Mouse (Mus musculus) heart, embryonic 12.5 days (tissue): ENCODE results near the gene Scn2a. TPM values are rescaled to one million over a fixed set of nuclear protein-coding genes. Genes with fewer than 3 reads are reported as not detected.

Experiments used
- ATAC-seq: fragments of 200-750 bp; cut with Nextera tagmentation; 2 replicates; pipeline ENCODE4 v1.8.0; 2017; ENCODE audit warnings: moderate TSS enrichment, moderate library complexity; ENCODE audit not compliant: insufficient number of reproducible peaks, low FRiP score
- H3K27ac ChIP-seq: fragments of 300-500 bp; sonication (generic); 2 replicates; pipeline ENCODE4 v1.5.1; 2016; ENCODE audit warnings: mild to moderate bottlenecking, moderate library complexity; ENCODE audit not compliant: poor library complexity, severe bottlenecking
- H3K27me3 ChIP-seq: fragments of 300-500 bp; sonication (generic); replicated peaks from 2 replicates; pipeline ENCODE4 v1.6.1; 2016; ENCODE audit warnings: mild to moderate bottlenecking, moderate library complexity
- H3K36me3 ChIP-seq: fragments of 300-500 bp; sonication (generic); 2 replicates; pipeline ENCODE4 v1.6.1; 2016; ENCODE audit warnings: mild to moderate bottlenecking, moderate library complexity
- H3K4me1 ChIP-seq: fragments of 300-500 bp; sonication (generic); replicated peaks from 2 replicates; pipeline ENCODE4 v1.6.1; 2016; ENCODE audit warnings: mild to moderate bottlenecking
- H3K4me2 ChIP-seq: fragments of 300-500 bp; sonication (generic); 2 replicates; pipeline ENCODE4 v1.6.1; 2016; ENCODE audit warnings: mild to moderate bottlenecking, moderate library complexity
- H3K4me3 ChIP-seq: fragments of 300-500 bp; sonication (generic); 2 replicates; pipeline ENCODE4 v1.5.1; 2016; ENCODE audit warnings: mild to moderate bottlenecking
- H3K9ac ChIP-seq: fragments of 300-500 bp; sonication (generic); 2 replicates; pipeline ENCODE4 v1.6.1; 2016; ENCODE audit warnings: mild to moderate bottlenecking, moderate library complexity
- H3K9me3 ChIP-seq: fragments of 300-500 bp; sonication (generic); replicated peaks from 2 replicates; pipeline ENCODE4 v1.6.1; 2016; ENCODE audit warnings: mild to moderate bottlenecking, moderate library complexity
- WGBS: fragments of 180-500 bp; shearing (Covaris S2); methylation state at CpG from one replicate; pipeline ENCODE4 v1.1.7; 2016; 5-methylcytosine and 5-hydroxymethylcytosine counted together
- polyA plus RNA-seq: library from polyadenylated mRNA; unstranded; fragments of >200 nt; fragmentation: Nextera tagmentation; extraction: Ambion mirVana; gene quantifications from 2 replicates; pipeline ENCODE4 v1.2.1, GENCODE M21; 2016

Gene Scn2a
- polyA plus RNA-seq, result 1.1 and 1.5 TPM in 2 replicates

GRCm38 (mm10) chr2:65620556-65621166 is at the start of gene Scn2a:
Gene Scn2a (plus strand): TSS chr2:65620771.
- no peak for ATAC-seq
- no peak within 1 kb of the TSS for H3K4me2 ChIP-seq
- H3K4me3 ChIP-seq, result no peak within 1 kb of the TSS
- no peaks in the 10 kb centered on the region for H3K27me3 ChIP-seq
- 47% methylated on average over 9 of the region's 9 CpGs for WGBS
- H3K4me1 ChIP-seq, result no peaks in the 10 kb centered on the region
- no peaks in the 10 kb centered on the region for H3K36me3 ChIP-seq
- no peak within 1 kb of the TSS for H3K27ac ChIP-seq
- H3K9me3 ChIP-seq, result no peaks in the 10 kb centered on the region
- H3K9ac ChIP-seq, result no peak within 1 kb of the TSS

- Histone ChIP-seq H3K4me3 (no peak overlapping the region), H3K9ac (no peak overlapping the region), H3K9me3 (no peaks in the 10 kb centered on the region), H3K27ac (no peak overlapping the region), H3K27me3 (no peaks in the 10 kb centered on the region), H3K4me1 (no peaks in the 10 kb centered on the region), H3K4me2 (no peak overlapping the region), H3K36me3 (no peaks in the 10 kb centered on the region)
- no peak for ATAC-seq
- 63% methylated on average over 5 of the region's 5 CpGs for WGBS
Measured at GRCm38 (mm10) chr2:65587679-65588078, 32.9 kb upstream of the Scn2a start.

DNA sequence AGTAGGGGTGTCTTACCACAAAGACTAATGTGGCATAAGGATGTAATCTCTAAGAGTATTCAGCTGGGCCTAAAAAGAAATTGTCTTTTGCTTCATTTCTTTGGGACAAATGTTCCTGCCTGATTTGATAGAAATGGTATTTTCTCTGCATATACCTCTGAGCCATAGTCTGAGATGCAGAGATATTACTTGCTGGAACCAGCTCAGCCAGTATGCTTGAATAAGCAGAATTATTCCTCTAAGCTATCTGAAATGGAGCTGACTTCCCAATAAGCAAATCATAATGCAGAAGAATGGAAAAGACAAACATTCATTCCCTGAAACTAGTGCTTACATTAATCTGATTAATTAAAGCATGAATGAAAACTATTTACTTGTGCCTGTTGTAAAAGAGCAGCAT is 12.8 kb upstream of the Scn2a start:
- H3K4me1 ChIP-seq, result no peaks in the 10 kb centered on the region
- H3K36me3 ChIP-seq, result no peaks in the 10 kb centered on the region
- no peaks in the 10 kb centered on the region for H3K9me3 ChIP-seq
- H3K27ac ChIP-seq, result no peak overlapping the region
- H3K4me2 ChIP-seq, result no peak overlapping the region
- no peak for ATAC-seq
- H3K27me3 ChIP-seq, result no peaks in the 10 kb centered on the region
- H3K4me3 ChIP-seq, result no peak overlapping the region
- H3K9ac ChIP-seq, result no peak overlapping the region

- WGBS, result 70% methylated on average over 4 of the region's 4 CpGs
- Histone ChIP-seq H3K4me3 (no peak overlapping the region), H3K9ac (no peak overlapping the region), H3K27ac (no peak overlapping the region), H3K36me3 (no peaks in the 10 kb centered on the region), H3K4me2 (no peak overlapping the region), H3K27me3 (no peaks in the 10 kb centered on the region), H3K4me1 (no peaks in the 10 kb centered on the region), H3K9me3 (no peaks in the 10 kb centered on the region)
- ATAC-seq, result no peak
Measured at GRCm38 (mm10) chr2:65611887-65612286, 8.7 kb upstream of the Scn2a start.

- H3K4me3 ChIP-seq, result no peak overlapping the region
- H3K9me3 ChIP-seq, result no peaks in the 10 kb centered on the region
- no peak overlapping the region for H3K9ac ChIP-seq
- H3K4me2 ChIP-seq, result no peak overlapping the region
- no peak overlapping the region for H3K27ac ChIP-seq
- H3K36me3 ChIP-seq, result no peaks in the 10 kb centered on the region
- no peak for ATAC-seq
- H3K27me3 ChIP-seq, result no peaks in the 10 kb centered on the region
- WGBS, result 14% methylated on average over 5 of the region's 5 CpGs
- H3K4me1 ChIP-seq, result no peaks in the 10 kb centered on the region
Measured at GRCm38 (mm10) chr2:65619781-65620180, 790 bp upstream of the Scn2a start.

DNA sequence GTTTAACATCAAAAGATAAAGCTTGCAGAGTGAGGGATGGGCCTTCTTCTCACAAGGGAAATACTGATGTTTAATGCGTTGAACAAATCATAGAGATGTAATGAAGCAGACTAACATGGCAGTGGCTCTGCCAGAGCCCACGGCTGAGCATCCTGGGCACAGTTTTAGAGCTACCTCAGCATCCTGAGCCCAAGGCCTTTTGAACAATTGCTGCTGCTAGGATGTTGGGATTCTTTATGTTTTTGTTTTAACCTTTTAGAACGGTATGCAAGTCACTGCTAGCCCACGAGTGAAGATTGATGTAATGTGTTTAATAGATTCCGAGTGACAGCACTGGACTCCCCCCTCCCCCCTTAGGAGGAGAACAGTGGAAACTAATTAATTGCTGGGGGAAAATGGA is 683 bp downstream of the Scn2a start:
- H3K4me3 ChIP-seq, result no peak overlapping the region
- 63% methylated on average over 5 of the region's 5 CpGs for WGBS
- H3K36me3 ChIP-seq, result no peaks in the 10 kb centered on the region
- no peak overlapping the region for H3K27ac ChIP-seq
- no peaks in the 10 kb centered on the region for H3K4me1 ChIP-seq
- no peak for ATAC-seq
- H3K4me2 ChIP-seq, result no peak overlapping the region
- no peaks in the 10 kb centered on the region for H3K9me3 ChIP-seq
- H3K27me3 ChIP-seq, result no peaks in the 10 kb centered on the region
- H3K9ac ChIP-seq, result no peak overlapping the region

GRCm38 (mm10) chr2:65621838-65622237 is 1.3 kb downstream of the Scn2a start:
- no peak for ATAC-seq
- Histone ChIP-seq H3K36me3 (no peaks in the 10 kb centered on the region), H3K27me3 (no peaks in the 10 kb centered on the region), H3K9me3 (no peaks in the 10 kb centered on the region), H3K9ac (no peak overlapping the region), H3K27ac (no peak overlapping the region), H3K4me2 (no peak overlapping the region), H3K4me3 (no peak overlapping the region), H3K4me1 (no peaks in the 10 kb centered on the region)
- WGBS, result 75% methylated on average over 5 of the region's 5 CpGs

GRCm38 (mm10) chr2:65652636-65653035 is 32.1 kb downstream of the Scn2a start:
- Histone ChIP-seq H3K9ac (no peak overlapping the region), H3K4me3 (no peak overlapping the region), H3K4me2 (no peak overlapping the region), H3K27me3 (no peaks in the 10 kb centered on the region), H3K36me3 (no peaks in the 10 kb centered on the region), H3K4me1 (no peaks in the 10 kb centered on the region), H3K27ac (no peak overlapping the region), H3K9me3 (no peaks in the 10 kb centered on the region)
- ATAC-seq, result no peak
- WGBS, result 75% methylated on average over 7 of the region's 7 CpGs

DNA sequence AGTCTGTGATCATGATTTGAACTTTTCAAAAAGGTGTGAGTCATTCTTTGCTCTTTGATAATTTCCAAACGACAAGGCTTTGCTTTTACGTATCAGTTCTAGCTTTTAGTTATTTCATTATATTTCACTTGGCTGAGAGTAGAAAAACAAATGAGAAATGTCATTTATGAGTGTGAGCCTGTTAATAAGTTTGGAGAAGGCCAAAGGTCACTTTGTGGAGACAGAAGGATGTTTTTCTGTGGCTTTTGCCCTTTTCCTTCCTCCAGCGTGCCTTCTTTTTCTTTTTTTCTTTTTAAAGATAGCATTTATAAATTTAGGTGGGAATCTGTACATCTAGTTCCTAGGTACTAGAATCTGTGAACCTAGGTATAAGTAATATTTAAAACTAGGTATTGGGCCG is 36.5 kb downstream of the Scn2a start:
- Histone ChIP-seq H3K9me3 (no peaks in the 10 kb centered on the region), H3K27ac (no peak overlapping the region), H3K9ac (no peak overlapping the region), H3K4me1 (0 out of 2 replicates have a peak, but pooled peaks cover 6% of the 10 kb centered on the region), H3K4me3 (no peak overlapping the region), H3K36me3 (no peaks in the 10 kb centered on the region), H3K4me2 (no peak overlapping the region), H3K27me3 (no peaks in the 10 kb centered on the region)
- 77% methylated on average over 4 of the region's 4 CpGs for WGBS
- ATAC-seq, result no peak

GRCm38 (mm10) chr2:65658430-65658829 is 37.9 kb downstream of the Scn2a start:
- 68% methylated on average over 8 of the region's 8 CpGs for WGBS
- H3K27me3 ChIP-seq, result no peaks in the 10 kb centered on the region
- H3K27ac ChIP-seq, result no peak overlapping the region
- no peaks in the 10 kb centered on the region for H3K9me3 ChIP-seq
- no peak overlapping the region for H3K9ac ChIP-seq
- no peak overlapping the region for H3K4me2 ChIP-seq
- H3K36me3 ChIP-seq, result no peaks in the 10 kb centered on the region
- no peak for ATAC-seq
- H3K4me1 ChIP-seq, result 0 out of 2 replicates have a peak, but pooled peaks cover 6% of the 10 kb centered on the region
- no peak overlapping the region for H3K4me3 ChIP-seq

DNA sequence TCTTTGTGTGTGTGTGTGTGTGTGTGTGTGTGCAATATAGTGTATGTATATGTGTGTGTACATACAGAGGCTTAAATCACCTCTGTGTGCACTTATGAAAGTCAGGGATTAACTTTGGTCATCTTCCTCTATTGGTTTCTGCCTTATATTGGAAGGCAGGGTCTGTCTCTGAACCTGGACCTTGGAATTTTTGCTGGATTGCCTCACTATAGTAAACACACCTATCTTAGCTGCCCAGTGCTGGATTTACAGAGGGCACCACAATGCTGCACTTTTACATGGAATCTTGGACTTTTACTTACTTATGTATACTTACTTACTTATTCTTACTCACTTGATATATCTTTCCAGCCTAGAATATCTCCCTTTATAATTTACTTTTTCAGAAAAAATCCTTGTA is 43.3 kb downstream of the Scn2a start:
- ATAC-seq, result no peak
- Histone ChIP-seq H3K4me3 (no peak overlapping the region), H3K4me2 (no peak overlapping the region), H3K9ac (no peak overlapping the region), H3K4me1 (0 out of 2 replicates have a peak, but pooled peaks cover 3% of the 10 kb centered on the region), H3K36me3 (no peaks in the 10 kb centered on the region), H3K9me3 (no peaks in the 10 kb centered on the region), H3K27ac (no peak overlapping the region), H3K27me3 (0 out of 2 replicates have a peak, but pooled peaks cover 3% of the 10 kb centered on the region)

DNA sequence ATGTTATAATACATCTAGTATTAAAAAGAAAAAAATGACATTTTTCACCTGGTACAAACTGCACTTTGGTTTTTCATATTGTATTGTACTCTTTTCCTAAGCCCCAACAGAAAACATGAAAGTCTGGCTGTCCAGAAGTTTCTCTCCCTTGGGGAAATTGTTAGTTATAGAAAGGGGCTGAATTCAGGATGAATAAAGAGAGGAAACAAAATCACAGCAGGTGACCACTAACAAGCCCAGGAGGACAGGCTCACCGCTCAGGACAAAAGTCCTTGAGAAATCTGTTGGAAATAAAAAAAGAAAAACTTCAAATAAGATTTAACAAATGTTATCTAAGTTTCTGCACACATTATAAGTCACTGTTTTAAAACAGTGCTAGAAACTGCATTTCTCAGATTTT is 43.9 kb downstream of the Scn2a start:
- Histone ChIP-seq H3K4me1 (0 out of 2 replicates have a peak, but pooled peaks cover 3% of the 10 kb centered on the region), H3K9ac (no peak overlapping the region), H3K4me2 (no peak overlapping the region), H3K27ac (no peak overlapping the region), H3K4me3 (no peak overlapping the region), H3K9me3 (no peaks in the 10 kb centered on the region), H3K36me3 (no peaks in the 10 kb centered on the region), H3K27me3 (0 out of 2 replicates have a peak, but pooled peaks cover 3% of the 10 kb centered on the region)
- no peak for ATAC-seq
- 62% methylated on average over 1 of the region's 1 CpGs for WGBS
